ENCODE assay signal across 10 mouse cellular contexts in genomic region chr9:107659551-107659950, GRCm38 (mm10). TPM values are rescaled to one million over a fixed set of nuclear protein-coding genes. Genes with fewer than 3 reads are reported as not detected.
DNase-seq lines count a peak whose midpoint lies in the region; ATAC-seq lines count a peak whose summit lies in the region.
"Had no signal": no experiment of that assay in that cellular context is flagged by ENCODE, and none has a peak within 500 bp of the region (broad histone marks: within the 10 kb centered on the region; RNA-seq: fewer than 3 reads in every experiment).

No protein-coding gene starts in this region.

- WGBS in intestine, embryonic 16.5 days = 76% methylated on average over 10 of the region's 10 CpGs
- 79% methylated on average over 10 of the region's 10 CpGs for WGBS in midbrain, embryonic 13.5 days

- ATAC-seq in intestine, embryonic 16.5 days = 0 out of 2 replicates have a peak, but pooled peaks have one; percentile 12
- ATAC-seq in midbrain, embryonic 13.5 days = peak; percentile 76

- DNase-seq in brain, adult 2 months (ENCODE audit: low read depth, low spot score) = peak; percentile 89
- peak; percentile 68 to 81 for DNase-seq in cerebellum, postnatal 10 days
- DNase-seq in testis, postnatal 10 days (ENCODE audit: low spot score) = no peak
- DNase-seq in spleen, adult 18-20 months = no peak
- no peak for DNase-seq in liver
- DNase-seq in kidney, adult 11 months = no peak

- no peaks in the 10 kb centered on the region for H3K27me3 ChIP-seq in intestine, embryonic 16.5 days (replicated peaks; ENCODE audit: control insufficient read depth, insufficient read depth, low read length)
- H3K27me3 ChIP-seq in midbrain, embryonic 13.5 days = no peaks in the 10 kb centered on the region; the same call in 1 of the 2 replicates

- H3K4me1 ChIP-seq in intestine, embryonic 16.5 days (ENCODE audit: control insufficient read depth, insufficient read depth, low read length) = peaks cover 9% of the 10 kb centered on the region
- peaks cover 20% of the 10 kb centered on the region for H3K4me1 ChIP-seq in midbrain, embryonic 13.5 days (replicated peaks)
- H3K4me1 ChIP-seq: heart, embryonic 13.5 days had no signal

- H3K4me2 ChIP-seq in intestine, embryonic 16.5 days (ENCODE audit: low read depth, low read length) = no peak overlapping the region
- H3K4me2 ChIP-seq in midbrain, embryonic 13.5 days (replicated peaks) = no peak overlapping the region
- H3K4me2 ChIP-seq: heart, embryonic 13.5 days; liver, embryonic 15.5 days had no signal

- no peak overlapping the region for H3K9ac ChIP-seq in intestine, embryonic 16.5 days (ENCODE audit: low read depth, low read length)
- no peak overlapping the region for H3K9ac ChIP-seq in midbrain, embryonic 13.5 days (replicated peaks)
- H3K9ac ChIP-seq: heart, embryonic 13.5 days; liver, embryonic 15.5 days had no signal

- no peak overlapping the region for H3K4me3 ChIP-seq in intestine, embryonic 16.5 days (ENCODE audit: low read length)
- no peak overlapping the region for H3K4me3 ChIP-seq in midbrain, embryonic 13.5 days (replicated peaks)
- H3K4me3 ChIP-seq: heart, embryonic 13.5 days; liver, embryonic 15.5 days had no signal

- no peaks in the 10 kb centered on the region for H3K36me3 ChIP-seq in intestine, embryonic 16.5 days (ENCODE audit: control insufficient read depth, insufficient read depth, low read length)
- H3K36me3 ChIP-seq in midbrain, embryonic 13.5 days = no peaks in the 10 kb centered on the region
- H3K36me3 ChIP-seq: heart, embryonic 13.5 days had no signal

- no peaks in the 10 kb centered on the region for H3K9me3 ChIP-seq in intestine, embryonic 16.5 days (ENCODE audit: control insufficient read depth, low read length)
- H3K9me3 ChIP-seq in midbrain, embryonic 13.5 days = no peaks in the 10 kb centered on the region
- H3K9me3 ChIP-seq: heart, embryonic 13.5 days; liver, embryonic 15.5 days had no signal

- no peak overlapping the region for H3K27ac ChIP-seq in intestine, embryonic 16.5 days (ENCODE audit: low read length)
- peak overlapping the region; percentile 21; the same call in 1 of the 2 replicates for H3K27ac ChIP-seq in midbrain, embryonic 13.5 days
- H3K27ac ChIP-seq: heart, embryonic 13.5 days; liver, embryonic 15.5 days had no signal

RNA-seq across cellular contexts. Expression of gene Slc38a3, which starts 9.8 kb away (rescaled TPM):
- 10.1 TPM in 2 replicates for polyA plus RNA-seq in intestine, embryonic 16.5 days (2015; fragmentation: Nextera tagmentation; extraction: Ambion mirVana)
- polyA plus RNA-seq in midbrain, embryonic 13.5 days (2015; fragmentation: Nextera tagmentation; extraction: Ambion mirVana) = 18.7 and 22.0 TPM in 2 replicates

RNA-seq across cellular contexts. Expression of gene Gnat1, which starts 20.0 kb away (rescaled TPM):
- 0.98 and 1.6 TPM in 2 replicates for polyA plus RNA-seq in intestine, embryonic 16.5 days (2015; fragmentation: Nextera tagmentation; extraction: Ambion mirVana)
- polyA plus RNA-seq in midbrain, embryonic 13.5 days (2015; fragmentation: Nextera tagmentation; extraction: Ambion mirVana) = 2.4 and 2.7 TPM in 2 replicates

RNA-seq across cellular contexts. Expression of gene Gnai2, which starts 24.4 kb away (rescaled TPM):
- polyA plus RNA-seq in intestine, embryonic 16.5 days (2015; fragmentation: Nextera tagmentation; extraction: Ambion mirVana) = 301 and 311 TPM in 2 replicates
- polyA plus RNA-seq in midbrain, embryonic 13.5 days (2015; fragmentation: Nextera tagmentation; extraction: Ambion mirVana) = 399 and 416 TPM in 2 replicates

RNA-seq across cellular contexts. Expression of gene Sema3b, which starts 50.5 kb away (rescaled TPM):
- polyA plus RNA-seq in intestine, embryonic 16.5 days (2015; fragmentation: Nextera tagmentation; extraction: Ambion mirVana) = 50.4 and 54.9 TPM in 2 replicates
- polyA plus RNA-seq in midbrain, embryonic 13.5 days (2015; fragmentation: Nextera tagmentation; extraction: Ambion mirVana) = 2.3 and 2.7 TPM in 2 replicates

RNA-seq across cellular contexts. Expression of gene Sema3f, which starts 50.7 kb away (rescaled TPM):
- 5.7 and 8.3 TPM in 2 replicates for polyA plus RNA-seq in intestine, embryonic 16.5 days (2015; fragmentation: Nextera tagmentation; extraction: Ambion mirVana)
- polyA plus RNA-seq in midbrain, embryonic 13.5 days (2015; fragmentation: Nextera tagmentation; extraction: Ambion mirVana) = 18.9 and 24.6 TPM in 2 replicates

Comparison
In these comparisons a context has a peak if more than half of its experiments do, and no peak if none do; other contexts are left out.
1. DNase-seq: peak in brain, adult 2 months (single experiment) and cerebellum, postnatal 10 days (2 of 2); none in testis, postnatal 10 days (single experiment), spleen, adult 18-20 months (0 of 2), liver (single experiment) and kidney, adult 11 months (single experiment).